Mouse (Mus musculus) heart, adult 2 months (tissue): Measurements from ENCODE around the gene Nat8f4. TPM values are rescaled to one million over a fixed set of nuclear protein-coding genes. Genes with fewer than 3 reads are reported as not detected.
A peak's percentile ranks its signal among the peaks of the same experiment; 100 is the strongest.
"Not testable (repeated sequence)": the region's sequence is repeated elsewhere in the genome, so short reads cannot be mapped to it uniquely, and the experiment has no call there.

Experiments used
- DNase-seq, 2 experiments: peaks; one replicate each; pipeline ENCODE4 v3.0.0; 2021
- H3K27ac ChIP-seq: fragments of 200-600 bp; 2 replicates; pipeline ENCODE4 v1.8.1; 2022
- H3K27me3 ChIP-seq: fragments of 200-500 bp; 2 replicates; pipeline ENCODE4 v1.6.1; 2012; ENCODE audit warnings: mild to moderate bottlenecking, low read length, inconsistent platforms, mixed read lengths; ENCODE audit not compliant: control insufficient read depth, insufficient read depth
- H3K36me3 ChIP-seq: fragments of 200-500 bp; 2 replicates; pipeline ENCODE4 v1.6.1; 2012; ENCODE audit warnings: low read length, inconsistent platforms; ENCODE audit not compliant: control insufficient read depth, insufficient read depth
- H3K4me1 ChIP-seq: fragments of 200-500 bp; 2 replicates; pipeline ENCODE4 v1.6.1; 2011; ENCODE audit warnings: low read length; ENCODE audit not compliant: control insufficient read depth, insufficient read depth
- H3K4me3 ChIP-seq: fragments of 200-600 bp; 2 replicates; pipeline ENCODE4 v1.8.1; 2022
- H3K79me2 ChIP-seq: fragments of 200-500 bp; replicated peaks from 2 replicates; pipeline ENCODE4 v1.6.1; 2012; ENCODE audit warnings: mild to moderate bottlenecking, inconsistent platforms, low read length, moderate library complexity, mixed read lengths; ENCODE audit not compliant: control insufficient read depth, insufficient read depth
- H3K9ac ChIP-seq: fragments of 200-500 bp; 2 replicates; pipeline ENCODE4 v1.6.1; 2012; ENCODE audit warnings: low read depth, mild to moderate bottlenecking, control low read depth, inconsistent platforms, low read length, mixed read lengths
- CTCF ChIP-seq: fragments of 200-600 bp; IDR thresholded peaks from 2 replicates; pipeline ENCODE4 v1.8.1; 2022; ENCODE audit warnings: antibody characterized with exemption, mild to moderate bottlenecking, moderate library complexity
- EP300 ChIP-seq: fragments of 200-500 bp; IDR thresholded peaks from 2 replicates; pipeline ENCODE4 v1.6.1; 2011; ENCODE audit warnings: low read depth, low read length, control low read depth; ENCODE audit not compliant: insufficient read depth
- POLR2A ChIP-seq: fragments of 200-500 bp; IDR thresholded peaks from 2 replicates; pipeline ENCODE4 v1.6.1; 2011; ENCODE audit warnings: mild to moderate bottlenecking, low read depth, low read length, control low read depth; ENCODE audit not compliant: insufficient read depth
- WGBS: fragments of 180-500 bp; shearing (Covaris S2); methylation state at CpG from one replicate; pipeline ENCODE4 v1.1.7; 2018; 5-methylcytosine and 5-hydroxymethylcytosine counted together
- intact Hi-C: fragments of 180-260 bp; cut with DNase I; formaldehyde crosslinking; loops from one replicate; pipeline ENCODE4 v1.15.1; 2025
- long read RNA-seq: library from polyadenylated mRNA; stranded (forward); transcript quantifications from one replicate; pipeline ENCODE4 v2.0.0, GENCODE M21; 2021
- polyA plus RNA-seq: library from polyadenylated mRNA; depleted of rRNA; stranded (reverse); fragments of >200 nt; gene quantifications from 2 replicates; pipeline ENCODE4 v1.2.3, GENCODE M21; 2012; rRNA removed
- total RNA-seq, 2 experiments: library from RNA; stranded (reverse); gene quantifications; 2 replicates each; pipeline ENCODE4 v1.2.3; 2021

Gene Nat8f4
- under 1 TPM; 0.73 to 0.76 TPM for total RNA-seq
- 0.66 and 1.5 TPM in 2 replicates for polyA plus RNA-seq
- long read RNA-seq, result 0 reads

GRCm38 (mm10) chr6:85904642-85905061, at the start of gene Nat8f4:
Gene Nat8f4, minus strand, starts transcription at chr6:85904884.
- H3K27me3 ChIP-seq, H3K4me1 ChIP-seq, H3K79me2 ChIP-seq, H3K36me3 ChIP-seq, H3K27ac ChIP-seq: not testable (repeated sequence)
- WGBS, result 12% methylated on average over 20 of the region's 20 CpGs
- H3K9ac ChIP-seq, result peak within 1 kb of the TSS; percentile 64
- peak within 1 kb of the TSS; percentile 47 for H3K4me3 ChIP-seq
- TF ChIP-seq CTCF, result peak; percentile 85
- DNase-seq, result peak; percentile 76 to 82
- intact Hi-C loops, result loop anchor here (5.0 kb wide), 2 partner anchors 252 to 317 kb away; partner anchors contain the start of gene Alms1

- DNase-seq, result no peak
- H3K36me3 ChIP-seq, result peaks cover 29% of the 10 kb centered on the region
- H3K27ac ChIP-seq, result no peak overlapping the region
- H3K4me1 ChIP-seq, result no peaks in the 10 kb centered on the region
- H3K4me3 ChIP-seq, result no peak overlapping the region
- intact Hi-C loops, result loop anchor here (10.0 kb wide), 1 partner anchor 426 kb away; the partner anchor contains the start of gene Snrpg
- 89% methylated on average over 6 of the region's 6 CpGs for WGBS
- H3K27me3 ChIP-seq, result no peaks in the 10 kb centered on the region
- H3K79me2 ChIP-seq, result 0 out of 2 replicates have a peak, but pooled peaks cover 1% of the 10 kb centered on the region
- no peak for TF ChIP-seq CTCF
- no peak for TF ChIP-seq POLR2A
- no peak for TF ChIP-seq EP300
- no peak overlapping the region for H3K9ac ChIP-seq
Observed at GRCm38 (mm10) chr6:85948549-85948948, 43.9 kb upstream of the Nat8f4 start.

- TF ChIP-seq EP300, result no peak
- no peak for TF ChIP-seq POLR2A
- no peak for TF ChIP-seq CTCF
- no peaks in the 10 kb centered on the region for H3K79me2 ChIP-seq
- H3K4me1 ChIP-seq, result peaks cover 2% of the 10 kb centered on the region; the same call in 1 of the 2 replicates
- H3K9ac ChIP-seq, result no peak overlapping the region
- H3K27me3 ChIP-seq, result no peaks in the 10 kb centered on the region
- no peak overlapping the region for H3K27ac ChIP-seq
- no peak for DNase-seq
- intact Hi-C loops, result loop anchor here (10.0 kb wide), 1 partner anchor 432 kb away; the partner anchor contains the start of gene Snrpg
- peaks cover 6% of the 10 kb centered on the region; the same call in 1 of the 2 replicates for H3K36me3 ChIP-seq
- WGBS, result 90% methylated on average over 3 of the region's 3 CpGs
- H3K4me3 ChIP-seq, result no peak overlapping the region
Observed at GRCm38 (mm10) chr6:85942469-85942868, 37.8 kb upstream of the Nat8f4 start.

DNA sequence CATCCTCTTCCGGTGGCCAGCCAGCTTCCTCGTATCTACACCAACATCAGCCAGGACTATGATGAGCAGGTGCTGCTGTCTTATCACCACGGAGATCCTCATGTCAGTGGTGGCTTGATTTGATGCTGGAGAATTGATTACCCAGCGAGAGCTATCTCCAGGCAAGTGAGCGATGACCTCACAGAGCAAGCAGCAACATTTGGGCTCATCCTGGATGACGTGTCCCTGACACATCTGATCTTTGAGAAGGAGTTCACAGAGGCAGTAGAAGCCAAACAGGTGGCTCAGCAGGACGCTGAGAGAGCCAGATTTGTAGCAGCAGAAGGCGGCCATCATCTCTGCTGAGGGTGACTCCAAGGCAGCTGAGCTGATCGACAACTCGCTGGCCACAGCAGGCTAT, 34.0 kb upstream of the Nat8f4 start:
- Histone ChIP-seq H3K27me3 (no peaks in the 10 kb centered on the region), H3K9ac (no peak overlapping the region), H3K4me3 (no peak overlapping the region), H3K4me1 (peaks cover 5% of the 10 kb centered on the region), H3K36me3 (no peaks in the 10 kb centered on the region), H3K27ac (no peak overlapping the region), H3K79me2 (no peaks in the 10 kb centered on the region)
- TF ChIP-seq CTCF (no peak), EP300 (no peak), POLR2A (no peak)
- 67% methylated on average over 10 of the region's 10 CpGs for WGBS
- intact Hi-C loops, result no loop called here
- no peak for DNase-seq

DNA sequence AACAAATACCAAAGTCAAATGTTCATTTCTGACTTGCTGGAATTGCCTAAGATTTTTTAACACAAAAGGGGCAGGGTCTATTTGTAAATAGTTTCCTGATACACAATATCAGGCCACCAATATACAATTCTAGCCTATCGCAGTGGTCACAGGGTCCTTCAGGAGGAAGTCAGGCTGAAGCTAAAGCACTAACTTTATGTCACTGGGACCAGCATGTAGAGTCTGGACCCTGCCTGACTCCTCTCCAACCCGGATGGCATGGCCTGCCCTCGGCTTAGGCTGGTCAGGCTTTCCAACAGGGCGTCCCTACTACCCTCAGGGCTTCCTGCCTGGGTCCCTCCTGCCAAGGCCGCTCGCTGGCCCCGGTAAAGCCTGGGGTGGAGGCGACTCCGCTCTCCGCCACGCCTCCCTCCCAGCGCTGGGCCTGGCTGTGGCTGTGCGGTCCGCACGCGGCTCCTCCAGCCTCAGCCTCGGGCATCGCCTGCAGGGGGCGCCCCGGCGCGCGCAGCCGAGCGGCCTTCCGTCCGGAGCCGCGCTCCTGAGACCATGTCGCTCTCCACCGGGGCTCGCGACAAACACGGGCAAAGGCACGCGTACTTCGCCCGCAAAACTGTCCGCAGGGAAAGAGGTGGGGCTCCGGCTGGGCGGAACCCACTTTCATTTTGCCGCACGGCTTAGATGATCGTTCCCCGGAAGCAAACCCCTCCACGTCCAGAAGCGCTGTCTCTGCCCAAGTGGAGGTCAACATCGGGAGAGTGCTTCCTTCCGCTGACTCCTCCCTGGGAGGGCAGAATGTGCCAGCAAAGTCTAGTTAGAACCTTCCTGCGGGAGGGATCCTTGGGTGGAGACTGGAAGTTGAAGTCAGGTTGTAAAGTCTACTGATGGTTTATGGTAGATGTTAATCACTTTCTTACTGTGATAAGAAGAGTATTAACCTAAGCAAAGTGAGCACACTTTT, 32.1 kb upstream of the Nat8f4 start:
- intact Hi-C loops, result loop anchor here (1.0 to 2.0 kb wide), 3 partner anchors 25 to 73 kb away; partner anchors contain the start of gene Dusp11

More for the DNA sequence above, 32.1 kb upstream of the Nat8f4 start:
- peak overlapping the region; percentile 80 for H3K27ac ChIP-seq
- peak overlapping the region; percentile 53 for H3K4me3 ChIP-seq
- peak; percentile 79 for TF ChIP-seq CTCF
- TF ChIP-seq POLR2A, result peak; percentile 89
- TF ChIP-seq EP300, result peak; percentile 45; the same call in 1 of the 2 replicates
- H3K27me3 ChIP-seq, H3K36me3 ChIP-seq, H3K4me1 ChIP-seq, H3K79me2 ChIP-seq: not testable (repeated sequence)
- 1% methylated on average over 50 of the region's 50 CpGs for WGBS
- peak; percentile 91 for DNase-seq
- peak overlapping the region; percentile 66 for H3K9ac ChIP-seq
